Mouse (Mus musculus) liver, adult (tissue): ENCODE results near the gene Mog.
A peak's percentile ranks its signal among the peaks of the same experiment; 100 is the strongest.

Source experiments
- GATA4 ChIP-seq: IDR thresholded peaks from 2 replicates; pipeline ENCODE4 v1.6.1; 2014; ENCODE audit warnings: mild to moderate bottlenecking, low read length; ENCODE audit not compliant: insufficient replicate concordance

Gene Mog

GRCm38 (mm10) chr17:37016333-37016732 lies 6.9 kb downstream of the Mog start:
- TF ChIP-seq GATA4, result peak; percentile 8; the same call in 1 of the 2 replicates

DNA sequence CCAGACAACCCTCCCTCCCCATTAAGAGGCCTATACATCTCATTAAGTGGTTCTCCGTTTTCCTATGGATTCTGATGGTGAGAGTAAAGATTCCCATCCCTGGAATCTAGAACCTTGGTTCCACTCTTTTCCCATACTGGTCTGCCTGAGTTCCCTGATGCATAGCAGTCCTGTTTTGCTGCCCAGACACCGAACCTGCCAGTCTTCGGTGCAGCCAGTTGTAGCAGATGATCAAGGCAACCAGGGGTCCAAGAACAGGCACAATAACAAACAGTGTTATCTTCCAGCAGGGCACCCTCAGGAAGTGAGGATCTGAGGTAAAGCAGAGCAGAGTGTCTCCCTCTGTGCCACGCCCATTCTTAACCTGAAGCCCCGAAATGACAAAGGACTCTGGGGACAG lies 11.1 kb downstream of the Mog start:
- TF ChIP-seq GATA4, result no peak

- TF ChIP-seq GATA4, result no peak
Observed at GRCm38 (mm10) chr17:37011719-37012118, 11.5 kb downstream of the Mog start.

DNA sequence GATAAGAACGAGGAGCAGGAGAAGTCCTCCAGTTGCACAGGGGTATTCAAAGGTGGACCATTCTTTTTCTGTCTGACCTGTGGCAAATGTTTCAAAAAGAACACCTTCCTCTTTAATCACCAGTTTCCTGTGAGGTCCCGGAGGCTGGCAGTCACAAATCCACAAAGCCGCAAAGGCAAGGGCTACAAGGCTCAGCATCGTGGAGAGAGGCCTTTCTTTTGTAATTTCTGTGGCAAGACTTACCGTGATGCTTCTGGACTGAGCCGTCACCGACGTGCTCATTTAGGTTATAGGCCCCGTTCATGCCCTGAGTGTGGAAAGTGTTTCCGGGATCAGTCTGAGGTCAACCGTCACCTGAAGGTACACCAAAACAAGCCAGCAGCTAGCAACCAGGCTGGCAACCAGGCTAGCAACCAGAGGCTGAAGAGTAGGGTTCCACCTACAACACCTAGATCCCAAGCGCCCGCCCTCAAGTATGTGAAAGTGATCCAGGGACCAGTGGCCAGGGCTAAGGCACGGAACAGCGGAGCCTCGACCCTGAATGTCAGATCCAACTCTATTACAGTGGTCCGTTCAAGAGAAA lies 13.6 kb downstream of the Mog start:
- no peak for TF ChIP-seq GATA4

DNA sequence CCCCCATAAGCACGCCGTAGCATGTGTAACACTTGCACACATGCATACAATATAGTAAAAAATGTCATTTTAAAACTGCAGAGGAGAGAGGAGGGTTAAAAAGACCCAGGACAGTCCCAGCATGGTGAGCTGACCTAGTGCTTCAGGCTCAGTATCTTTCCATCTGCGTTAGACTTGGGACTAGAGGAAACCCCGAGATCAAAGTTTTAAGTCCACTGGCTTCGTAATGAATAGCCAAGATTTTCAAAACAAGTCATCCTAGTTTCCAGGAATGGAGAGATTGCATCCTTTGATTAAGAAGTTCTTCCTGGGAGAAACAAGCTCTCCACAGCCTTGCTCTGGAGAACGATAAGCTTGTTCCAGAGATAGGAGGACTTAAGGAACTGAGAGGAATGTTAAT lies 15.0 kb downstream of the Mog start:
- TF ChIP-seq GATA4, result no peak

DNA sequence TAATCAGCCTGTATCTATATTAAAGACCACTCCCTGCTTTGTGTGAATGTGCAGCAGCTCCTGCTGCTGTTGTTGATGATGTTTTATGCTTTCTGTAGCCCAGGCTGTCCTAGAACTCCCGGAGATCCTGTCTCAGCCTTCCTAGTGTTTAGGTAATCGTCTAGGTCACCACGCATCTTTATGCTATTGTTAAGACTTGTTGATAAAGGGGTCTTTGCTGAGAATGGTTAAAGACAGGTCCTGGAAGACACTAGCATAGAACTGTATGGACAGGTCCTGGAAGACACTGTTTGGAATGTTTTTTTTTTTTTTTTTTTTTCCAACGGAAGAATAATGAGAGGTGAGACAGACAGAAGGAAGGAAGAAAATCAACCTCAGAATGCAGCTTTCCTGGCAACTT lies 19.8 kb downstream of the Mog start:
- no peak for TF ChIP-seq GATA4

DNA sequence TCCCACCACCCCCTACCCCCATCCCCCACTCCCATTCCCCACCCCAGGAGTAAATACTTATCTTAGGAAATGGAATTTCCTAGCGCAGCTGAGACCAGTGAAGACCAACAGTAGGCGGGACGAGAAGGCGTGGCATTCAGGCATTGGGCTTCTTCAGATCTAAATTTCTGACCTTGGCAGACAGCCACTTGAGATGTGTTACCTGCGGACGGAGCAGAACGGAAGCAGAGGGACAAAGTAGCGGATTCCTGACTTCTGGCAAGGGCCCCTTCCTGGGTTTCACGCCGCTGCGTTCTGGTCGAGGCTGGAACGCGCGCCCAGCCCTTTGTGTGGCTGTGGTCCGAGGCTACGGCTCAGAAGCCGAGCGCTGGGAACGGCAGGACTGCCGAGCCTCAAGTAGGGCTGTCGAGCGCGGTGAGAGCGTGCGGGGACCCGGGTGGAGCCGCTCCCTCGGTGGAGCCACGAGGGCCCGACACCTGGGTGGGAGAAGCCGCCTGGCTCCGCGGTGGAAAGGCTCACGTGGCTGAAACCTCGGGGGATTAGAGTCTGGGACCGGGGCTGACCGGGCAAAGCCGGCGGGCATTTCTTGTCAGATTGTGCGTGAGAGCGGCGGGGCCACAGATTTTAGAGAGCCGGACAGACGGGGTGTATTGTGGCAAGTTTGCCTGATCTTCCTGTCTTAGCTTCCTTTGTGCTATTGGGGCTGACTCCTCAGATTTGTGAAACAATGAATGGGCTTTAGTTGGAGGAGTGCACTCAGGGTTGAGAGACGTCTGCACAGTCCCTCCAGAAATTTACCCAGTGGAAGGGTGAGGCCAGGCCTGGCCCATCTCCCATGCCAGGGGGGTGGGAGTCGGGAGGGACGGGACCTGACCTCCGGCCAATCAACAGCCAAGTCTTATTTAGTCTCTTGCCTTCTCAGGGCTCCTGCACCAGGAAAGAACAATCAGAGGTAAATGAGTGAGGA lies 20.6 kb downstream of the Mog start:
- TF ChIP-seq GATA4, result no peak

- no peak for TF ChIP-seq GATA4
Observed at GRCm38 (mm10) chr17:37000863-37001262, 22.3 kb downstream of the Mog start, which contains the start of gene Zfp57. TSS of gene Zfp57 (plus strand) at chr17:37001163.

- TF ChIP-seq GATA4, result no peak
Observed at GRCm38 (mm10) chr17:36998477-36998876, 24.7 kb downstream of the Mog start.

DNA sequence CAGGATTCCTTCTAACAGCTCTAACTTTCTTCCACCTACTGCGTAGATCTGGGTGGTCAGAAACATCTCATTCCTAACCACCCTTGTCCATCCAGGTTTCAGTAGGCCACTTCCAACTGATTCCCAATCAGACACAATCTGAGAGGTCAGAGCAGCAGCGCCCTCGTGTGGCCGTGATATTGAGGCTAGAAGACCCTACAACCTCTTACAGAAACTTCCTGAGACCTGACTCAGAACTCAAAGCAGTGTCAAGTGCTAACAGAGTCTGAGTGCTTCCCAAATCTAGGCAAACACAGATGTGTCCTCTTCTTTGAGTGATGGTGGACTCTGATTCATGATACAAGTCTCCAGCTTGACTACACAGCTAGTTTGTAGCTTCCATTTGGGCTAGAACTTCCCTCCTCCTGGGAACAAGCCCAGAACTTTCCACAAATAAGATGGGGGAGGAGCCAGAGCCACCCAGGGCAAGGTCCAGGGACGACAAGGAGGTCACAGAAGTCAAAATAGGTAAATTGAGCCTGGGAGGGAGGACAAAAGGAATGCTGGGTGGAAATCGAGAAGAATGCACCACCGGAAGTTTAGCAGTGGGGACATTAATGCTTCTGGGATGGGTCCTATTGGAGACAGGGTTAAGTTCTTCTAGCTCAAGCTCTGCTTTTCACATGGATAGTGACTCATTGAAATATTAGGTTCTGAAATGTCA lies 26.0 kb downstream of the Mog start:
- peak; percentile 17; the same call in 1 of the 2 replicates for TF ChIP-seq GATA4

GRCm38 (mm10) chr17:36995448-36995847 lies 27.8 kb downstream of the Mog start:
- TF ChIP-seq GATA4, result no peak

DNA sequence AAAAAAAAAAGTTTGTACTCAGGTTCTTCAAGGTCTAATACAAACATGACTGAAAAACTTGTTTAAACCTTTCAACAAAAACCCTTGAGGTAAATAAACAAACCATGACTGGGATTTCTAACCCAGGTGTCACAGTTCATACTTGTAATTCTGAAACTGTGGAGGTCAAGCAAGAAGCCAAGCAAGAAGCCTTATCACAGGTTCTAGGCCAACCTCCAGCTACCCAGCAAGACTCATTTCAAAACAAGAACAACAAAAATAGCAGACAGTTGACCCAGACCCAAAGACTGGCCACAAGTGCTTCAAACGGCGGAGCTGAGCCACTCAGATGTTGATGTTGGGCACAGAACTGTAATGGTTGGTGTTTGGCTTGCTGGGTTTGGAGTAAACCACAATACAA lies 28.7 kb downstream of the Mog start:
- TF ChIP-seq GATA4, result no peak

DNA sequence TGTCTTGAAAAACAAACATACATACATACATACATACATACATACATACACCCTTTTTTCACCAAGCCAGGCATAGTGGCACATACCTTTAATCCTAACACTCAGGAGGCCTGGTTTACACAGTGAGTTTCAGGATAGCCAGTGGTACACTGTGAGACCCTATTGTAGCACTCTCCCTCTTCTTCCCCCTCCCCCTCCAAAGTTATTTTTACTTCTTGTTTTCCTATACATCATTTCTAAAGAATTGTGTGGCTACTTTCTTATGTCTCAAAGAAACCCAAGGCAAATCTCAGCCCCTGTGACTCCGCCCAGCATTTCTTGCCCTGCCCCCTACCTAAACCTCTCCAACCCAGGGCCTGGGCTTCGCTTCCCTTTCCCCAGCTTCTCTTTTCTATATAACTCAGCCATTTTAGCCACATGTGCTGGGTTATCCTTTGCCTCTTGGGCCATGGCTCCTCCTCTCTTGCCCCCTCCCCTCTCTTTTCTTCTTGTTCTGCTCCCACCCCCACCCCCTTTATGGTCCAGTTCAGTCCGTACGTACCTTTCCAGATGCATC lies 29.4 kb downstream of the Mog start:
- TF ChIP-seq GATA4, result no peak

DNA sequence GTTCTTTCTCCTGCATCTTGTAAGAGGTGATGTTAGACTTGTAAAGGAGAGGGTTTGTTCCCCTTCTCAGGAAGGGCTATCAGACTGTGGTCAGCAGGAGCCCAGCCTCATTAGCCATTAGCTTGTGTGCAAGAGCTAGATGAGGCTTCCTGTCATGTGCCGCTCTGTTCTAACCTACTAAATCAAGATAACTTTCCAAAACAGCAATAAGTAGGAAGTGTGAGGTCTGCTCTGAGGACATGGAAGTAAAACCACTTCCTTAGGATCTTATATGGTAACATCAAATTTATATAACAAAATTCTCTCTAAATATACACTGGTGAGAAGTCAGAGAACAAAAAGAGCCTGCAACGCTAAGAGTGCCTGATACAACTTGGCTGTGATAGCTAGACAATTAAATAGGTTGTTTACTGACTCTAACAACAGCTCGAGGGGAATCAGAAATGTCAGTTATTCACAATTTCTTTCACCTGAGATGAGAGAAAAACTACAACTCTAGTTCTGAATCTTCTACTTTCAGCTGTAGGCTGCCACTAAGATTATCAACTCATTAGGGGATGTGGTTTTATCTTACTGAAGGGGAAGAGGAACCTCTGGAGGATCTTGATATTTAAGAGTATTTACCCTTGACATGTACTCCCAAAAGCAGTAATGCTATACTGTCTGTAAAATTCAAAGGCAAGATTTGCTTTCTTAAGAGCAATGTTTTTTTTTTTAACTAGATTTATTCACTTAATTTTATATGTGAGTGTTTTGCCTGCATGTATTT lies 30.7 kb downstream of the Mog start:
- TF ChIP-seq GATA4, result no peak

DNA sequence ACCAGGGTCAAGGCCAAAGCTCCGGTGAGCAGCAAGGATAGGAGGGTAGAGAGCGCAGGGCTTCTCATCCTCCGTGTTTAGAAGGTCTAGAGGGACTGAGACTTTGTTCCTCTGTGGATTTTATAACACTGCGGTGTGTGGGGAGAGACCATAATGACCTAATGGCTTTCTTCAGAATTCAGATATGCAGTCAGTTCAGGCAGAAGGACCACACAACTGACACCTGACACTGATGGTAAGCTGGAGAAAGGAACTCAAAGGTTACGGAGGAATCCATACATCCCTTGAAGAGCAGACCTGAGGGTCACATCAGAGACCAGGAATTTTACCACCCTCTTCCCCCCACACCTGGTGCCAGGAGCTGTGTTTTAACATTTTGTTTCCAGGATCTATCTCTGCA lies 33.8 kb downstream of the Mog start, which contains the start of gene H2-M5:
Gene H2-M5, minus strand, starts transcription at position 101 of the 400 bp plus-strand sequence.
- no peak for TF ChIP-seq GATA4
